Mouse (Mus musculus) stomach, postnatal 0 days (tissue): ENCODE measurements at regions not wholly inside any gene's neighbourhood (a gene's known extent, or its start where the extent isn't known, plus 50 kb on each side); places are given as distances from the start of the nearest gene placed in this dataset.

Experiments
- CTCF ChIP-seq: IDR thresholded peaks from 2 replicates; pipeline ENCODE4 v1.5.1; 2016; ENCODE audit warnings: antibody characterized with exemption, low read depth, mild to moderate bottlenecking, moderate library complexity
- EP300 ChIP-seq: optimal IDR thresholded peaks from 2 replicates; pipeline ENCODE3; 2016; ENCODE audit warnings: antibody characterized with exemption

- no peak for TF ChIP-seq CTCF
- TF ChIP-seq EP300: no peak
These were observed 278.7 kb downstream of the Cenpw start for GRCm38 (mm10) chr10:29921658-29922057.
